Mouse (Mus musculus) small intestine, adult 2 months (tissue): Measurements from ENCODE around the gene Tunar. TPM values are rescaled to one million over a fixed set of nuclear protein-coding genes. Genes with fewer than 3 reads are reported as not detected.

Source experiments
- H3K27ac ChIP-seq: fragments of 200-500 bp; 2 replicates; pipeline ENCODE4 v1.5.1; 2012; ENCODE audit warnings: low read depth, low read length, control low read depth, inconsistent platforms; ENCODE audit not compliant: insufficient read depth
- H3K27me3 ChIP-seq: fragments of 200-500 bp; 2 replicates; pipeline ENCODE4 v1.6.1; 2012; ENCODE audit warnings: mild to moderate bottlenecking, moderate library complexity, low read length, inconsistent platforms; ENCODE audit not compliant: control insufficient read depth, insufficient read depth
- H3K36me3 ChIP-seq: fragments of 200-500 bp; 2 replicates; pipeline ENCODE4 v1.6.1; 2012; ENCODE audit warnings: mild to moderate bottlenecking, low read length, control low read depth, inconsistent platforms; ENCODE audit not compliant: control insufficient read depth, insufficient read depth
- H3K4me1 ChIP-seq: fragments of 200-500 bp; 2 replicates; pipeline ENCODE4 v1.6.1; 2012; ENCODE audit warnings: low read length, inconsistent platforms, mixed read lengths; ENCODE audit not compliant: control insufficient read depth, insufficient read depth, insufficient read length
- H3K4me3 ChIP-seq: fragments of 200-500 bp; 2 replicates; pipeline ENCODE4 v1.5.1; 2012; ENCODE audit warnings: low read depth, mild to moderate bottlenecking, control low read depth, inconsistent platforms, low read length, moderate library complexity
- CTCF ChIP-seq: fragments of 200-500 bp; IDR thresholded peaks from 2 replicates; pipeline ENCODE4 v1.5.1; 2012; ENCODE audit warnings: low read depth, mild to moderate bottlenecking, control low read depth, inconsistent platforms, low read length, moderate library complexity, mixed read lengths; ENCODE audit not compliant: insufficient replicate concordance, insufficient read length; ENCODE audit errors: extremely low read depth
- POLR2A ChIP-seq: fragments of 200-500 bp; IDR thresholded peaks from 2 replicates; pipeline ENCODE4 v1.6.1; 2012; ENCODE audit warnings: low read depth, mild to moderate bottlenecking, control low read depth, inconsistent platforms, low read length, moderate library complexity
- WGBS: fragments of 180-500 bp; shearing (Covaris S2); methylation state at CpG from one replicate; pipeline ENCODE4 v1.1.7; 2018; 5-methylcytosine and 5-hydroxymethylcytosine counted together
- polyA plus RNA-seq: library from polyadenylated mRNA; depleted of rRNA; stranded (reverse); fragments of >200 nt; gene quantifications from 2 replicates; pipeline ENCODE4 v1.2.3, GENCODE M21; 2012

Tunar gene
- polyA plus RNA-seq, 1 experiment, result 0.05 TPM

- Histone ChIP-seq H3K4me3 (no peak overlapping the region), H3K27ac (no peak overlapping the region)
- whole genome bisulfite sequencing, result 7% methylated on average over 31 of the region's 31 CpGs
Measured at GRCm38 (mm10) chr12:105337290-105338005, 3.8 kb downstream of the Tunar start.

GRCm38 (mm10) chr12:105338256-105338977 is 4.7 kb downstream of the Tunar start:
- H3K36me3 ChIP-seq, result no peaks in the 10 kb centered on the region
- H3K4me1 ChIP-seq, result no peaks in the 10 kb centered on the region; the same call in 1 of the 2 replicates
- H3K27me3 ChIP-seq, result peaks cover 7% of the 10 kb centered on the region
- no peak for TF ChIP-seq POLR2A
- TF ChIP-seq CTCF, result no peak
- WGBS, result 70% methylated on average over 11 of the region's 11 CpGs
- H3K27ac ChIP-seq, result no peak overlapping the region
- no peak overlapping the region for H3K4me3 ChIP-seq

More at GRCm38 (mm10) chr12:105337290-105338005, 3.8 kb downstream of the Tunar start:
- Histone ChIP-seq H3K27me3 (peaks cover 7% of the 10 kb centered on the region), H3K36me3 (no peaks in the 10 kb centered on the region), H3K4me1 (no peaks in the 10 kb centered on the region; the same call in 1 of the 2 replicates)
- TF ChIP-seq POLR2A, result no peak
- no peak for TF ChIP-seq CTCF

DNA sequence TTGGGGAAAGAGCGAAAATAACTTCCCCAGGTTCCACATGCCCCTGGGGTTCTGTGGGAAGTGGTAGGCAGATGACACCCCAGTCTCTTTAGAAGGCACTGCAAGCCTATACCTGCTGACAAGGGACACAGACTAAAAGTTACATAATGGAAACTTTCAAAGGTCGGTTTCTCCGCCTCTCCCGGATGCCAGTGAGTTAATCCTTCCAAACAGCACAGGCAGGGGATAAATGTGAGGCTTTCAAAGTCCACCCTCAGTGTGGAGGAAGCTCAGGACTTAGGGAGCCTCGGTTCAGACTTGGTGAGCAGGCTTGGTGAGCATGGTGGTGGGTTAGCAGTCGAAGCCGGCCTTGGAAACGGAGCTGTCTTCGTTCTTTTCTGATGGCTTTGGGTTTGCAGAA is 7.9 kb downstream of the Tunar start:
- 36% methylated on average over 9 of the region's 9 CpGs for WGBS
- TF ChIP-seq CTCF (no peak), POLR2A (no peak)
- H3K4me3 ChIP-seq, result no peak overlapping the region

GRCm38 (mm10) chr12:105344460-105344859 is 10.8 kb downstream of the Tunar start:
- Histone ChIP-seq H3K27me3 (no peaks in the 10 kb centered on the region), H3K4me3 (no peak overlapping the region), H3K4me1 (no peaks in the 10 kb centered on the region), H3K27ac (no peak overlapping the region), H3K36me3 (no peaks in the 10 kb centered on the region)
- 73% methylated on average over 7 of the region's 7 CpGs for WGBS
- no peak for TF ChIP-seq CTCF
- no peak for TF ChIP-seq POLR2A

More for the DNA sequence above, 7.9 kb downstream of the Tunar start:
- no peak overlapping the region for H3K27ac ChIP-seq
- H3K36me3 ChIP-seq, result no peaks in the 10 kb centered on the region
- H3K4me1 ChIP-seq, result no peaks in the 10 kb centered on the region; the same call in 1 of the 2 replicates
- peaks cover 7% of the 10 kb centered on the region for H3K27me3 ChIP-seq

- no peak overlapping the region for H3K4me3 ChIP-seq
- TF ChIP-seq CTCF, result no peak
- TF ChIP-seq POLR2A, result no peak
- no peak overlapping the region for H3K27ac ChIP-seq
- WGBS, result 51% methylated on average over 4 of the region's 4 CpGs
- no peaks in the 10 kb centered on the region for H3K36me3 ChIP-seq
- no peaks in the 10 kb centered on the region for H3K4me1 ChIP-seq
- no peaks in the 10 kb centered on the region for H3K27me3 ChIP-seq
Measured at GRCm38 (mm10) chr12:105346861-105347260, 13.2 kb downstream of the Tunar start.

DNA sequence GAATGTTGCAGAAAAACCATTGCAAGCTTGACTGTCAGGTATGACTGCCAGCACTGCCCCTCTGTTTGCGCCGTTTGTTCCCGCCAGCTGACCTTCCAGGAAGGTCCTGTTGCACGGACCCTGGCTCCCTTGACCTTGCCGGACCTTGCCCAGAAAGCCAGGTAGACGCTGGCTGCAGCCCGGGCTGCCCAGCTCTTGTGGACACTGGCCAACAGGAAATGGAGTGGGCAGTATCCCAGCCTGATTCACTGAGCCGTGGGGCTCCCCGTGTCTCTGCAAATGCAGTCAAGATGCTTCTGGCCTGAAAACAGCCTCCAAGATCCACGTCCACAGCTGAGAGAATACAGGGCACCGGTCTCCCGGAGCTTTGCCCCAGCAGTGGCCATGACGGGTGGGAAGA is 13.6 kb downstream of the Tunar start:
- TF ChIP-seq POLR2A, result no peak
- TF ChIP-seq CTCF, result no peak
- Histone ChIP-seq H3K4me1 (no peaks in the 10 kb centered on the region), H3K27me3 (no peaks in the 10 kb centered on the region), H3K27ac (no peak overlapping the region), H3K36me3 (no peaks in the 10 kb centered on the region), H3K4me3 (no peak overlapping the region)
- WGBS, result 73% methylated on average over 13 of the region's 13 CpGs

DNA sequence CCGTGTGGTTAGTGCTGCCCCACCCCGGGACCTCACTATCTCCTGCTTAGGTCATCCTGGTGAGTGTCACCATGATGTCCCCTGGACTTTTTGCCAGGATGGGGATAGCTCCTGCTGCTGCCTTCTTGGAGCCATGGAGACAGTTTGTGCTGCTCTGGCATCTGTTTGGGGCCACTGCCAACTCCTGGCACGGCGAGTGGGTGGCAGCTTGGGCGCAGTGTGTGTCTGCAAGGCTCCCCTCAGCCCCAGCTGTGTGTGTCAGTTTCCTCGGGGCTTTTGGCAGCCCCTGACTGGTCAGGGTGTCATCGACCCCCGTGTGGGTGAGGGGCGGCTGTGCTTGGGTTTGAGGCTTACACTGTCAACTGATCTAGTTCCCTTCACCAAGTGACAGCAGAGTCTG is 20.6 kb downstream of the Tunar start:
- Histone ChIP-seq H3K36me3 (no peaks in the 10 kb centered on the region), H3K4me3 (no peak overlapping the region), H3K27me3 (no peaks in the 10 kb centered on the region), H3K4me1 (no peaks in the 10 kb centered on the region), H3K27ac (no peak overlapping the region)
- TF ChIP-seq CTCF (no peak), POLR2A (no peak)
- 85% methylated on average over 9 of the region's 9 CpGs for WGBS
